Mouse (Mus musculus): ENCODE measurements around the gene Rhbdf2.

- TF ChIP-seq GATA1 (IDR thresholded peaks at IDR 0.05; ENCODE audit: borderline replicate concordance, low read length) = no peak
- no peak for TF ChIP-seq FLI1 (IDR thresholded peaks at IDR 0.05; ENCODE audit: low read length)
Measured at GRCm38 (mm10) chr11:116647340-116647991, 20.6 kb upstream of the Rhbdf2 start.

Measured in megakaryocyte, embryonic 14.5 days (primary cell).